ENCODE assay signal across 9 mouse cellular contexts in genomic region chr9:102189406-102189805, GRCm38 (mm10).
DNase-seq lines count a peak whose midpoint lies in the region; ATAC-seq lines count a peak whose summit lies in the region.
"Had no signal": no experiment of that assay in that cellular context is flagged by ENCODE, and none has a peak within 500 bp of the region (broad histone marks: within the 10 kb centered on the region; RNA-seq: fewer than 3 reads in every experiment).

No protein-coding gene starts in this region.

- H3K4me3 ChIP-seq in limb, embryonic 15.5 days, result no peak overlapping the region
- H3K4me3 ChIP-seq: liver, embryonic 15.5 days had no signal

- peak; percentile 46 for ATAC-seq in limb, embryonic 15.5 days (ENCODE audit: insufficient number of reproducible peaks, low FRiP score, low TSS enrichment, low read depth)

- no peak overlapping the region for H3K9ac ChIP-seq in limb, embryonic 15.5 days
- H3K9ac ChIP-seq: liver, embryonic 15.5 days had no signal

- H3K36me3 ChIP-seq in limb, embryonic 15.5 days, result no peaks in the 10 kb centered on the region
- H3K36me3 ChIP-seq: liver, embryonic 15.5 days had no signal

- H3K4me2 ChIP-seq in limb, embryonic 15.5 days, result peak overlapping the region; percentile 31; the same call in 1 of the 2 replicates
- H3K4me2 ChIP-seq: liver, embryonic 15.5 days had no signal

- intact Hi-C loops in heart, postnatal 25 days (cut with DNase I), result no loop called here
- intact Hi-C loops in gastrocnemius, postnatal 14 days (cut with DNase I; ENCODE audit: low total_unique reads), result no loop called here

- 25% methylated on average over 11 of the region's 11 CpGs for WGBS in limb, embryonic 15.5 days

- H3K4me1 ChIP-seq in limb, embryonic 15.5 days, result peaks cover 21% of the 10 kb centered on the region
- H3K4me1 ChIP-seq: liver, embryonic 15.5 days had no signal

- no peaks in the 10 kb centered on the region for H3K9me3 ChIP-seq in limb, embryonic 15.5 days
- H3K9me3 ChIP-seq: liver, embryonic 15.5 days had no signal

- H3K27me3 ChIP-seq in limb, embryonic 15.5 days, result no peaks in the 10 kb centered on the region
- H3K27me3 ChIP-seq: liver, embryonic 15.5 days had no signal

- peak; percentile 38 for DNase-seq in heart, adult 8-10 months (ENCODE audit: low spot score)
- DNase-seq in heart, postnatal 25 days (ENCODE audit: low spot score), result no peak
- DNase-seq in adrenal gland, postnatal 25 days, result peak; percentile 86
- peak; percentile 62 for DNase-seq in gastrocnemius, postnatal 14 days
- DNase-seq in testis, postnatal 10 days (ENCODE audit: low spot score), result peak; percentile 86
- DNase-seq in right cerebral cortex, postnatal 4 days, result no peak
- DNase-seq in embryo, embryonic 10 days (ENCODE audit: low spot score), result no peak

- H3K27ac ChIP-seq in limb, embryonic 15.5 days, result no peak overlapping the region
- H3K27ac ChIP-seq: liver, embryonic 15.5 days had no signal

Comparison
In these comparisons a context has a peak if more than half of its experiments do, and no peak if none do; other contexts are left out.
1. DNase-seq: peak in heart, adult 8-10 months (single experiment), adrenal gland, postnatal 25 days (single experiment), gastrocnemius, postnatal 14 days (single experiment) and testis, postnatal 10 days (single experiment); none in heart, postnatal 25 days (single experiment), right cerebral cortex, postnatal 4 days (single experiment) and embryo, embryonic 10 days (single experiment).